Mouse (Mus musculus) T-cell, adult 66 days (primary cell): ENCODE data around the gene Carf. TPM values are rescaled to one million over a fixed set of nuclear protein-coding genes. Genes with fewer than 3 reads are reported as not detected.

ENCODE experiments used
- total RNA-seq, 2 experiments: library from RNA; stranded (reverse); gene quantifications; 3 replicates in 1 of 2; 4 replicates in 1 of 2; pipeline ENCODE4 v1.2.4; 2023

Gene Carf
- 10 to 100 TPM; 13.8 to 17.5 TPM for total RNA-seq

DNA sequence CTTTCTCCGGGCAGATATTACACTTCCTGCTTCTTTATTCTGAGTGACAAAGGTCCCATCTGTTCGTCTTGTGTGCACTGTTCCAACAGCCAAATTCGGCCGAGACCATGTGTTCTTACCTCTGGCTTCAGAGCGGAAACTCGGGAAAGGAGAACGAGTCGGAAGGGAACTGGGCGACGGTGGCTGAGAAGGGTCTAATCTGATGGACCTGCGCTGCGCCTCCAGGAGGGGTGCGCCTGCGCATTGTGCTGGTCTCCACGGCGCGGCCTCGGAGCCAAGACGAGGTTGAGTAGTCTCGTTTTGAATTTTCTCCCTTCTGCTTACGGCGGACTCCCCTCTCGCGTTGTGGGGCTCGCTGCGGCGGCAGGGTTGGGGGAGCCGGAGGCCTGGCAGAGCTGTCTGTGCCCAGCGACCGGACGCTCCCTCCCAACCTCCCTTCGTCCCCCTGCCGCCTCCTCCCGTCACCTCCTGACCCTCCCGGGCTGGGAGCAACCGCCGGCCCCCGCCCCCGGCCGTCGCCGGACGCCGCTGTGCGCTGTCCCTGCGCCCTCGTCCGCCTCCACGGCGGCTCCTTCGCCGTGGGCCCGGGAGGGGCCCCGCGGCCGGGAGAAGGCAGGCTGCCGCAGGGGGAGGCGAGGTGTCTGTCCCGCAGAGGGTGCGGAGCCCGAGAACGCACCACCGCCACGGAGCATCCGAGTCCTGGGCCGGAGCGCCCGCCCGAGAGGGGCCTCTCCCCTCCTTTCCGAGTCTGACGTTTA, at the start of gene Carf, which contains the start of gene Wdr12:
Carf (plus strand) TSS at position 224 of the 758 bp plus-strand sequence.
Wdr12 (minus strand) TSS at position 622 of the 758 bp plus-strand sequence.

GRCm38 (mm10) chr1:60179932-60180783, 82.1 kb downstream of the Carf start, which contains the start of gene Nbeal1:
Gene Nbeal1, plus strand, starts transcription at chr1:60180599.

Other genes starting within 250 kb of the Carf start
- 10 to 100 TPM; 53.6 to 56.4 TPM for gene Fam117b, start 185.2 kb upstream of the Carf start, total RNA-seq
- gene Ica1l, start 55.1 kb upstream of the Carf start, total RNA-seq: 10 to 100 TPM in 1 of 2 experiments, 1 to 10 TPM in 1; 8.9 to 10.1 TPM
- gene Wdr12, start 398 bp downstream of the Carf start, total RNA-seq: 10 to 100 TPM; 31.1 to 40.4 TPM
- 10 to 100 TPM; 25.2 to 34.3 TPM for gene Nbeal1, start 82.4 kb downstream of the Carf start, total RNA-seq
- 1 to 10 TPM; 6.8 to 6.9 TPM for gene Cyp20a1, start 245.1 kb downstream of the Carf start, total RNA-seq